Mouse (Mus musculus) embryo, embryonic 11 days (tissue): ENCODE measurements at regions not wholly inside any gene's neighbourhood (a gene's known extent, or its start where the extent isn't known, plus 50 kb on each side); places are given as distances from the start of the nearest gene placed in this dataset.

Experiments
- DNase-seq: peaks from one replicate; pipeline ENCODE4 v3.0.0-alpha.2; 2015

DNA sequence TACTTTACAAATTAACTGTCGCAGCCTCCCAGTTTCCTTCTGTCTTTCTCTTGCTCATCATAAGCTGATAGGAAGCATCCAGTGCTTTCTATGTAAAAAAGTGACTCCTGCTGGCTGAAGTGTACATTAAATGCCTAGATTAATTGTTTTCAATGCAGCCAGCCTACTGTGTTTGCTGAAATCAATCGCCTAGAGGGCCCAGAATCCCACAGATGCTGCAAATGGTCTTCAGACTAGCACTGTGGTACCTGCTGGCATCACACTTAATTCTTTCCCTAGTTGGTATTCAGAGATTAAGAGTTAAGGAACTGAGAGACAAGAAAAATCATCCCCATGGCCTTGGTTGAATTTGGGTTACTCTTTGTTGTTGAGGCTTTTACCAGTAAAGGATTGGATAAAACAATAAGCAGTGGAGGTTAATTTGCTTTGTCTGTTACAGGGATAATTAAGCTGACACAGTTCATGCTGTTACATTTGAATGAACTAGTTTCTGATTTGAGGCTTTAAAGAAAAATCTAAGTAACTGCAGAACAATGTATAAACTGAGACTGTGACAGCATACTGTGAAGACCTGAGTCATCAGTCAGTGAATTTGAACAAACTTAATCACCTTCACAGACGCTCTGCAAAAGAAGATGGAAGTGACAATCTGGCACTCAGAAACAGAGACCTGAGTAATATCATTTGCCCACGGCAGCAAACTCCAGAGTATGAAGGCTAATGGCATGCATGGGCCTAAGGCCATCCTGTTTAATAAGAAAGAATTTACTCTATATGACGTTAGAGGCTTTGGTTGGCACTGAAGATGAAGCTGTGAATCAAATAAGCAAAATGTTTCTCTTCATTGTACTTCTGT lies 339.0 kb upstream of the Ddi1 start:
- DNase-seq = no peak
